Mouse (Mus musculus): ENCODE results near the gene Tmem263.

The Tmem263 gene

DNA sequence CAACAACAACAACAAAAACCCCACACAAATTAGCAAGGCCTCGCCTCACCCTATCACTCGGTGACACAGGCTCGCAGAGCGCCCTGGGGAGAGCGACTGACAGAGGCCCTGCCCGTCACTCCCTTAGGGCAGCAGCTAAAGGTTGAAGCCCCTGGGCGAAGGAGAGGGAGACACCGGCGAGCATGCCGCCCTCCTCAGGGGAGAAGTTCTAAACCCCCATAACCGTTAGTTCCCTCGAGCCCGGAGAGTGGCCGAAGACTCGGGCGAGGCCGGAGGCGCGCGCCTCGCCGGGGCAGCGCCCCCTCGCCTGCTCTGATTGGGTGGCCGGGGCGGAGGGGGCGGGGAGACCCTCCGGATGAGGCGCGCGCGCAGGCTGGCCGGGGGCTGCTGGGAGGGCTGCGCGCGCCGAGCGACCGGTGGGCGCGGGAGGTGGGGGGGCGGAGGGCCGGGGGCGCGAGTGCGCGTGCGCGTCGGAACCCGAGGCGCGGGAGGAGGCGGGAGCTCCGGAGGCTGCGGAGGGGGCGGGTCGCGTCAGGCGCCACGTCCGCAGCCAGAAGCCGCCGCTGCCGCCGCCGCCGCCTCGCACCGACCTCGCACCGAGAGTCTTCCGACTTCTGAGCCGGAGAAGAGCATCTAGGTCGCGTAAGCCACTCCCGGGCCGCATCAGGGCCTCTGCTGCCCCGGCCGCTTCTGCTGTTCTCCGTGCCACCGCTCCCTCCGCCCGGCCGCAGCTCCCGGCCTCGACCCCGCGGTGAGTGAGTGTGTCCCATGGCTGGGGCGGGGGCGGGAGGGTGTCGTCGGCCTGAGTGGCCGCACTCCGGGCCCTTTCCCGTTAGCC lies at the start of gene Tmem263, which contains the start of gene Fhl4:
Gene Tmem263 (plus strand): TSS at position 381 of the 838 bp plus-strand sequence.
Gene Fhl4 (minus strand): TSS at position 249 of the 838 bp plus-strand sequence.
- peak; percentile 96 for DNase-seq (ENCODE audit: low spot score)

DNA sequence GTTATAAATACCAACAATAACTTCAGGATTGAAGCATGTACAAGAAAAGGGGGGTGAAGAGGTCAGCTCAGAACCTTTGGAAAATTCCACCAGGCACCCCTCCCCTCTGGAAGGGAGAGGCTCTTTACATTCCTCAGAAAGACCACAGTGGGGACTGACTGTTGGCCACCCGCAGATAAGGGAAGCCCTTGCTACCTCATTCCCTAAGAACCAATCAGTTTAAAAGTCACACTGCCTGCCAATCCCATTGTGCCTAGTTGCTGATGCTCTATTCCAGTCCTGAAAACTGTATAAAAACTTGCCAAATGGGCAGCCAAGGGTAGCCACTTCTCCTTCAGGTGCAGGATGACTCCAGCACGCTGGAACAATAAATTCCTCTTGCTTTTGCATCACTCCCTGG lies 47.6 kb upstream of the Tmem263 start:
- DNase-seq (ENCODE audit: low spot score), result no peak

DNA sequence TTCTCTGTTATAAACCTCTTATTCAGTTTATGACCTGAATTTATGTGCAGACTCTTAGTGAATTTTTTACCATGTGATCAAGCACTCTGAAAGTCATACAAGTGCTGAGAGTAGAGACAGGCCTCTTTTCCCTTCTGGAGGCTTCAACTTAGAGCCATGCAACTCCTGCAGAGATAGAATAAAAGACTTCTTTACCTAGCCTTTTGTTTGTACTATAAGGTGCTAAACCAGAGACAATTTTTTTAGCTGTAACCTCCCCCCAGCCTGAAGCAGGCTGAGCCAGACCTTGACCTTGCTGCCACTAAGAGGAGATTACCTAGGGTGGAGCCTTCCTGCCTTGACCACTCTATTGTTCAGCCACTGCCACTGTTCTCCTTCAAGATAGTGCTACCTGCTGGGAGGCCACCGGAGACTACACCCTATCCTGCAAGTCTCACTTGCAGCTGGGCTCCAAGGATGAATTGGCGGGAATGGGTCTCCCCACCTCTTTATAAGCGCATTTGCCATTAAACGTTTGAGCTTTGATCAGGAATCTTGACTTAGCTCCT lies 30.7 kb upstream of the Tmem263 start:
- no peak for DNase-seq (ENCODE audit: low spot score)

DNA sequence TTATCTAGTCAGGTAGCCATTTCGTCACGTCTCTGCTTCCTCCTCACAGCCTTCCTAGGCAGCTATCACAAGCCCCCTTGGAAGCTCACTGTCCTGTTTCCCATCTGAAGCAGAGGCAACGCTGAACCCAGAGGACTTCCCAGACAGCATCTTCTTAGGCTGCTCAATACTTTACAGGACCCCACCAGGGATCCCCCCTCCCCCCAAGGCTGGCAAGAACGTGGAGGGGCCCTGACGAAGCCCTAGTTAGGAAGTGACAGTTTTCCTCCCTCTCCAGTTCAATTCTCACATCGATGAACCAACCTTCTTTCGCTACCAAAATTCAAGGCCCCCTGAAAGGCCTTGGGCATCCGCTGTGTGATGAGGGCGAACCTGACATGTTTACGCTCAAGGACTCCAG lies 586 bp upstream of the Tmem263 start:
- peak; percentile 48 for DNase-seq (ENCODE audit: low spot score)

DNA sequence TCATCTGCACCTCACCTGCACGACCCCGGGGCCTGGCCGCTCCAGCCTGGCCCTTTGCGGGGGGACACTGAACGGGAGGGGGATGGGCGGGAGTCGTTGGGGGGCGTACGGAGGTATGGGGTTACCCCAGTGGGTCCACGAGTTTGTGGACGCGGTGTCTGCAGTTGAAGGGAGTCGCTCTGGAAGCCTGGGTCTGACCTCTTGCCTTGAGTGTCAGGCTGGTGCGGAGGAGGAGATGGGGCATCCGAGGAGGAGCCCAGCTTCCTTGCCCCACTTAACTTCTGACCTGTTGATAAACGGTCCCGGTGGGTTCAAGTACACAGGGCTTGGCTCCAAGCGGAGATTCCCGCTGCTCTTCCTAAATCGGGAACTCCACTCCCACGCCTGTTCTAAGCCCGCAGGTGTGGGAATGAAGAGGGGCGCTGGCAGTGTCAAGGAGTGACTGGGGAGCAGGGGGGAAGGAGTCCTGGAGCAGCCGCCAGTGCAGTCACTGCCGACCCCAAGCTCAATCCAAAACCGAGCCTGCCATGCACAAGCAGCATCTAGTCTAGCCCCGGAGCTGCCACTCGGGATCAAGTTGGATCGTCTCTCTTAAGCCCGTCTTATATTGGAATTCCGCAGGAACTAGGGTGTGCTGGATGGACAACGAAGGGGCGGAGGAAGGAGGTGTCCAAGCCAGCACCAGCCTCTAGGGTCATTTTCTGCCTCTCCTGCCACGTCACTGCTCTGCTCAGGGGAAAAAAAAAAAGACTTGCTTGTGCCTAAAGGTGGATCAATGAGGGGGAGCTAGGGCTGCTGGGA lies 858 bp downstream of the Tmem263 start:
- peak; percentile 51 for DNase-seq (ENCODE audit: low spot score)

DNA sequence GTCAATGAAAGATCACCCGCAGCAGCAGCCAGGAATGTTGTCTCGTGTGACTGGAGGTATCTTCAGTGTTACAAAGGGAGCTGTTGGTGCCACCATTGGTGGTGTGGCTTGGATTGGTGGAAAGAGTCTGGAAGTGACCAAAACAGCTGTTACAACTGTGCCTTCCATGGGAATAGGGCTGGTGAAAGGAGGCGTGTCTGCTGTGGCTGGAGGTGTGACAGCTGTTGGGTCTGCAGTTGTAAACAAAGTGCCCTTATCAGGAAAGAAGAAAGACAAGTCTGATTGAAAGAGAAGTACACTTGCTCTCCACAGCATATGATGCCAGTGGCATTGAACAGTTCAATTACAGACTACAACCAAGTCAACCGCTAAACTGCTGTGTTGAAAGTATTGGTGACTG lies 12.0 kb downstream of the Tmem263 start:
- no peak for DNase-seq (ENCODE audit: low spot score)

DNA sequence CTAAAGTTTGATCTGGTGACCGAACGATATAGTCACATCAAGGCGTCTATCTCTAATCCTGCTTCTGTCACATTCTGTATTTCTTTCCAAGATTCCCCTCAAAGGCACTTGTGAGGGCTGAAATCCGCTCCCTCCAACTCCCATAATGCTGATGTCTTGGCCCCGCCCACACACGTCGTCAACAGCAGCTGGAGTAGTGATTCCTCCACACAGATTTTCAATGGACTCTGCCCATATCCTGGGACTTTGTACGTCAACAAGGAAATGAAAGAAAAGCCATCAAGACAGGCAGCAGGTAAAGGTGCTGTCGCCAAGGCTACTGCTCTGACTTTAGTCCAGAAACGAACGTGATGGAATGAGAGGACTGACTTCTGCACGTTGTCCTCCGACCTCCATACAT lies 22.8 kb downstream of the Tmem263 start:
- no peak for DNase-seq (ENCODE audit: low spot score)

DNA sequence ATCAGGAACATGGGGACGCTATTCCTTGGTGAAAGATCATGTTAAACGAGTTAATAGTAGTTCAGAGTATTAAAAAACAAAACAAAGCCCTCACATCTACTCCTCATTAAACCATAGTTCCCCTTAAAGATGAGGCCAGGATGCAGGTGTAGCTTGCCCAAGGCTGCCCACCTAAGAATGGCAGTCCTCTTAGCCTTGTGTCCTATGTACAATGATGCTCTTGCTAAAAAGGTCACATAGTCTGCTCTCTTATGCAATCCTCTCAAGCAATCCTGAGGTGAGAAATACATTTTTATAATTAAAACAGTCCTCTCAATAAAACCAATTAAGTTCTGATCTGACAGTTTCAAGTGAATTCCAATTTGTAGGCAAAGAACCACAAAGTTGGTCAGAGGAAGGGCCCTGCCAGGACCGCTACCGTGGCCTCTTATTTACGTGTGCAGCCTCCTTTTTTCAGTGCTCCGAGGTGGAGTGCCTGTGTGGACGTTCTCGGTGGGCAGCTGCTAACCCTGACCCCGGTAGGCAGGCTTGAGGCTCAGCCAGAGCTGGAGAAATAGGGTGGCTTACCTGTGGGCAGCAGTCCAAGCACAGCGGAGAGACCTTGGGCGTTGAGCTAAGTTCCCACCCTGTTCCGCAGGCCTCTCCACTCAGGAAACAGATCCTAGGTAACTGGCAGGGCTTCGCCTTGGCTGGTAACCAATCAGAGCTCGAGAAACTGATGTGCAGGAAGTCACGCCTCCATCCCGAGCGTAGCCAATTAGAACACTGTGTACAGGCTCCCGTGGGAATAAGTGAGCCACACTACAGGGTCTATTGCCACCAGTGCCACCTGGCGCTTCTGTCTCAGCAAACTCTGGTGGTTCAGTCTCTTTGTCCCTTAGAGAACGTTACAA lies 25.2 kb downstream of the Tmem263 start, which contains the start of gene Mterf2:
Gene Mterf2 (minus strand): TSS at position 633 of the 893 bp plus-strand sequence.
- DNase-seq (ENCODE audit: low spot score), result peak; percentile 98

DNA sequence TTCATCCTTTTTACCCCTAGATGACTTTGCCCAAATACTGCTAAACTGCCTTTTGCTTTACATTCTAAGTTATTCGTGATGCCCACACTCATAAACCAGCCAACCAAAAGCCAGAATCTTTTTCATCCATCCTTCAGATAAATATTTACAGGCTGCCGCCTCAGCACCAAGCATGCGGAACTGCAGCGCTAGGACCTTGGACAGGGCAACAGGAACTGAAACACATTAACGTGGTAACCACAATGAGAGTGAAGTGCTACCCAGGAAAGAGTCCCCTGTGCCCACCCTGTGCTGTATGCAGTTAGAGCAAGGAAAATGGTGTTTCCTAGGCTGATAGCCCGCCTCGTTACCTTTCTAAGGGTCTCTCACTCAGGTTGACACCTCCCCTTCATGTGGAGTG lies 26.0 kb downstream of the Tmem263 start:
- peak; percentile 35 for DNase-seq (ENCODE audit: low spot score)

DNA sequence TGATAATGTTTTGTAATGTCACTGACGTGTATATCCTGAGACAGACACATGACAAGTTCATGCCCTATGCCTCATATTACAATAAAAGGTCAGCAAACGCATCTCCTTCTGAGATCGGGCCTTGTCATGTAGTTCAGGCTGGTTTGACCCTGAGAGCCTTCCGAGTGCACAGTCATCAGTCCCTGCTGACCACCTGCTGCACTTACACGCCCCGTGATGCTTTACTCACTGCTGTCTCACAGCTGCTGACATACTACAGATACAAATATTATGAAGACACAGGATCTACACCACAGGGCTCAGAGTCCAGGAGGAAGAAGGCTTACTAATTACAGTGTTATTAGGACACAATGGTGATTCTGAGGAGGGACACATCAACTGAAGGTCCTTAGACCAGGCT lies 34.1 kb downstream of the Tmem263 start:
- no peak for DNase-seq (ENCODE audit: low spot score)

DNA sequence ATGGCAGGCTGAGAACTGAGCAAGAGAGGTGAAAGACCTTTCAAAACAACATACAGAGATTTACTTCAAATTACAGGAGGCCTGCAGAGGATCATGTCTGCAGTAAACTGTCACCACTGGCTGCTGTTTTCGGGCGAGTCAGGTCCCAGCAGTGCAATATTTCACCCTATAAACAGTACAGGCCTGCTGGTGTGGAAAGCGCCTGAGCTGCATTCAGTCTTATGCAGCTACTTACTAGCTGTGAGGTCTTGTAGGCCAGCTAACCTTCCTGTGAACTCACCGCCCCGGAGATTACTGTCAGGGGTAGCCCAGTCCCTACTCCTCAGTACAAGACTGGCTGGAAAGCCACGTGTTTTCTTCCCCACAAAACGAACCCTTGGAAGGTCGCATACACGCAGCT lies 39.0 kb downstream of the Tmem263 start:
- DNase-seq (ENCODE audit: low spot score), result no peak

DNA sequence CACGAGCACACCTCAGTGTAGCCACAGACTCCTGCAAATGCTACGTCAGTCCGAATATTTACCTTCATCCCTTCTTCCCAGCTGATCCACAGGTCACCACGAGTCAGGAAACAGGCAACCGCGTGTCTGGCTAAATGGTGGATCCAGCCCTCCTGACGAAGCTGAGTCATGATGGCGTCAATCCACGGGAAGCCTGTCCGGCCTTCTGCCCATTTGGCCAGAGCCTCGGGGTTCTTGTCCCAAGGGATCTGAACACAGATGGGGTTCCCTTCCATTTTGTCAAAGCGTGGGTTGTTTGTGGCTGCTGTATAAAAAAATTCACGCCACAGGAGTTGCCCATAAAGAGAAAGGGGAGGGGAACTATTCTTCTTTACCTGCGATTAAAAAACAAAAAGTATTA lies 43.9 kb downstream of the Tmem263 start:
- DNase-seq (ENCODE audit: low spot score), result no peak

DNA sequence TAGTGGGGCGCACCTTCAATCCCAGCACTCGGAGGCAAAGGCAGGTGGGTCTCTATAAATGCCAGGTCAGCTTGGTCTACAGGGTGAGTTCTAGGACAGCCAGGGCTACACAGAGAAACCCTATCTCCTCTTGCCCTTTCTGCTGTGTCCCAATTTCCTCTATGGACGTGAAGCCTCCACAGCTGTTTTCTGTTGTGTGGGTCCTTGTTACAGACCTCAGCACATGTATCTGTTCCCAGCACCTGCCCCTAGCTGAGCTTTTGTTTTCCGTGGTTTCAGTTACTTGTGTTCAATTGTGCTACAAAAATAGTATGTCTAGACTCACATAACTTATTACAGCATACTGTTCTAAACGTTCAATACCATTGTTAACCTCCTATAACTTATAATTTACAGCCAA lies 46.8 kb downstream of the Tmem263 start:
- no peak for DNase-seq (ENCODE audit: low spot score)

DNA sequence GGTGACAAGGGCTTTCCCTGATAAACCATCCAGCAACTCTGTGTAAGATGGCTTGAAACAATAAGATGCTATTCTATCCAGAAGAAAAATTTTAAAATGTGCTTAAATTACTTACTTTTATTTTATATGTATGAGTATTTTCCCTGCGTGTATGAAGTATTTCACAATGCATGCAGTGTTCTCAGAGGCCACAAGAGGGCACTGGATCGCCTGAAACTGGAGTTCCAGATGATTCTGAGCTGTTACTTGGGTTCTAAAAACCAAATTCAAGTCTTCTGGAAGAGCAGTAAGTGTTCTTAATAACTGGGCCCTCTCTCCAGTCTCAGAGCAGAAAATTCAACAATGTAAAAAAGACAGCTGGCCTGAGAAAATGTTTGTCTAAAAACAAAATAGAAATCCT lies 51.8 kb downstream of the Tmem263 start:
- DNase-seq (ENCODE audit: low spot score), result peak; percentile 83

DNA sequence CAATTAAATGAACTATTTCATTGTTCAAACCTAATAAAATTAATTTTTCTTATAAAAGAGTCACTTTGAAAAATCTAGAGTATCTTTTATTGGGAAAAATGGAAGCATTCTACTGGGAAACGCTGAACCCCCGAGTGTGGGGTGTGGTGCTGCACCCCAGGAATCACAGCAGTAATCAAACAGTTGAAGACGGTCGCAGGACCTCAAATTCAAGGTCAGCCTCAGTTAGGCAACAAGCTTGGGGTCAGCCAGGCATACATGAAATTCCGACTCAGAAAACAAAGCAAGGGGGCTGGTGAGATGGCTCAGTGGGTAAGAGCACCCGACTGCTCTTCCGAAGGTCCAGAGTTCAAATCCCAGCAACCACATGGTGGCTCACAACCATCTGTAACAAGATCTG lies 55.0 kb downstream of the Tmem263 start:
- DNase-seq (ENCODE audit: low spot score), result no peak

DNA sequence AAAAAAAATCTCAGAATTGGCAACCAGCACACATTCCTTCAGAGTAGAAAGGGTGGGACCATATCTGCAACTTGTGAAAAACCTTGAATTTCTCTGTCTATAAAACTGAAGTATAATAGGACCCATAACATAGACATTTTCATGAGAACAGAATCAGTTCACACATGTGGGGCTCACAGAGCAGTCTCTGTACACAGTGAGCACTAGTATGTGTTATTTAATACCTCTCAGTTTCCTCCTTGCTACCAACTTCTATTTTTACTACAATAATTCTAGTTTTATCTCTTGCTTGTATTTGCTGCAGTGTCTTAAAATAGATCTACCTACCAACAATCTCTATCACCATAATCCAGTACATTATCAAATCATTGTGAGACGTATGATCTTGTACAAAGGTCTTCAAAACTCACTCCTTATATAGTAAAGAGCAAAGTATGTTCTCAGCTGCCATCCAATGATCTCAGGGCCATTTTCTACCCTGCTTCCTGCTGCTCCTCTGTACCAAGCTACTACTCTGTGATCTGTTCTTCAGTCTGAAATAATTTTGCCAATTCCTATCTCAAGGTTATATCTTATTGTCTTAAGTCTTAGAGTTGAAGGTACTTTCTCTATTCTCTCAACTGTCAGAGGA lies 57.7 kb downstream of the Tmem263 start:
- DNase-seq (ENCODE audit: low spot score), result no peak

DNA sequence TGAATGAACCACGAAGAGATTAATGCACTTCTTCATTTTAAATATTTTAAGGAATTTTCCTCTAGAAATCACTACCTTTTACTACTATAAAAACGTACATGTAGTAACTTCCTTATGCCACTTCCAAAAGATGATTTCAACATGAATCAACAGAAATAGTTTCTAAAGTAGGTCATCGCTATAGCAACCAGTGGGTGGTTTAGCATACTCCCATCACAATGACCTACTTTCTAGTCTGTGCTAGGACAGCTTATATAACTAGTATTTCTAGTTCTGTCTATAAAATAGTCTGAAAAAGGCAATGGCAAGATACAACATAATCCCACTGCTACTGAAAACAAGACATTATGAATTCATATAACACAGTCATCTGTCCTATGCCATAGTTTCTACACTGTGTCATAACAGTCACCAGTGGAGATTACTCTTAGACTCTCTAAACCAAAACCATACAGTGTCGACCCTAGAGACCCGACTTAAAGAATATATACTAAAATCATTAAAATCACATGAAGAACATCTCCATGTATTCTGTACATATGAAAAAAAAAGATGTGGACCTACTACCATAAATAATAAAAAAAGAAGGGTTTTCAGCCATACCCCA lies 59.4 kb downstream of the Tmem263 start:
- DNase-seq (ENCODE audit: low spot score), result peak; percentile 88

DNA sequence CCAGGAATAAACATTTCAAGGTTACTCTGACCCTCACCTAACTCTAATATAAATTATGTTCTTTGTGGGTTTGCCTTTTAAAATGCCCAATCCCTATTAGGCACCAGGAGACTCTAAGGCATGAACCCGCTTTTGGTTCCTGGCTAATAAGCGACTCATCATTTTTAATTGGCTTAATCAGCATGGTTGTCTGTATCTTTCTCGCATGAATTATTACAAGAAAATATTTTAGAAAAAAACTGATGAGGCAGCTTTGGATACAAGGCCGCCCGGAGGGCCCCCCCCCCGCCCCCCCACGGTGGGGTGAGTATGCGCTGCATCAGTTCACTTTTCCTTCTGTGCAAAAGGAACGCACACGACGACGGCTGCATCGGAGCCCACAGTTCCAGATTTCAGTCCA lies 62.4 kb downstream of the Tmem263 start:
- peak; percentile 54 for DNase-seq (ENCODE audit: low spot score)

DNA sequence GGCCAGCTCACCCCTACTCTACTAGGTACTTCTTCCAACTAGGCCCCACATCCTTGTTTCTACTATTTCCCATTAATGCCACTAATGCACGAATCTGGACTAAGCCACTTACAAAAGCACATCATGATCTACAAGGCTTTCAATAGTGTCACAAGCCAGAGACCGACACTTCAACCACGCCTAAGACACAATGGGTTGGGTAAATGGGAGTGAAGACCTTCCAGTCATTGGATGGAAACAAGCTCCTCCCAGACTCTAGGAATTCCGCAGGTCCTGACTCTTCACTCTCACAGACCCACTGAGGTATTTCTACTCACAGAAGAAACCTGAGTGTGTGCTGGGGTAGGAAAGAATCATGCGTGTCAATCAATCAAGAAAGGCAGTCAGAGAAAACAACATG lies 62.9 kb downstream of the Tmem263 start:
- peak; percentile 6 for DNase-seq (ENCODE audit: low spot score)
